Mouse (Mus musculus) frontal cortex, postnatal 14 days (tissue): Measurements from ENCODE around the gene Utp3.
"Not testable (repeated sequence)": the region's sequence is repeated elsewhere in the genome, so short reads cannot be mapped to it uniquely, and the experiment has no call there.

Experiments used
- DNase-seq, 2 experiments: peaks; one replicate each; pipeline ENCODE4 v3.0.0; 2022; ENCODE audit warnings: low spot score in 2 of 2

The Utp3 gene

GRCm38 (mm10) chr5:88554086-88554886 is at the start of gene Utp3:
Gene Utp3, plus strand, starts transcription at chr5:88554462.
- peak; percentile 83 to 92 for DNase-seq

GRCm38 (mm10) chr5:88508555-88508954 is 45.7 kb upstream of the Utp3 start:
- no peak for DNase-seq

- DNase-seq: no peak
Measured at GRCm38 (mm10) chr5:88508990-88509389, 45.3 kb upstream of the Utp3 start.

- no peak for DNase-seq
Measured at GRCm38 (mm10) chr5:88519232-88519631, 35.0 kb upstream of the Utp3 start.

- no peak for DNase-seq
Measured at GRCm38 (mm10) chr5:88527657-88528056, 26.6 kb upstream of the Utp3 start, which contains the start of gene Jchain. Gene Jchain, minus strand, starts transcription at chr5:88527891.

GRCm38 (mm10) chr5:88530908-88531307 is 23.4 kb upstream of the Utp3 start:
- DNase-seq: no peak

- DNase-seq: no peak
Measured at GRCm38 (mm10) chr5:88534697-88535096, 19.6 kb upstream of the Utp3 start.

- no peak for DNase-seq
Measured at GRCm38 (mm10) chr5:88540845-88541244, 13.4 kb upstream of the Utp3 start.

GRCm38 (mm10) chr5:88542651-88543282 is 11.5 kb upstream of the Utp3 start:
- no peak for DNase-seq

- DNase-seq: not testable (repeated sequence)
Measured at GRCm38 (mm10) chr5:88544411-88544810, 9.9 kb upstream of the Utp3 start.

GRCm38 (mm10) chr5:88545536-88545935 is 8.7 kb upstream of the Utp3 start:
- no peak for DNase-seq

- no peak for DNase-seq
Measured at GRCm38 (mm10) chr5:88553271-88554085, 784 bp upstream of the Utp3 start.

- no peak for DNase-seq
Measured at GRCm38 (mm10) chr5:88558991-88559390, 4.7 kb downstream of the Utp3 start.

GRCm38 (mm10) chr5:88561080-88561814 is 7.0 kb downstream of the Utp3 start:
- DNase-seq: no peak

GRCm38 (mm10) chr5:88562863-88563780 is 8.9 kb downstream of the Utp3 start:
- no peak for DNase-seq

- peak; percentile 28 to 59 for DNase-seq
Measured at GRCm38 (mm10) chr5:88564501-88565147, 10.4 kb downstream of the Utp3 start, which contains the start of gene Rufy3. Gene Rufy3, plus strand, starts transcription at chr5:88565040.

GRCm38 (mm10) chr5:88565148-88566033 is 11.1 kb downstream of the Utp3 start:
- DNase-seq: no peak

- no peak for DNase-seq
Measured at GRCm38 (mm10) chr5:88566034-88566841, 12.0 kb downstream of the Utp3 start.
